Mouse (Mus musculus) neural tube, embryonic 14.5 days (tissue): ENCODE measurements around the gene Babam1. TPM values are rescaled to one million over a fixed set of nuclear protein-coding genes. Genes with fewer than 3 reads are reported as not detected.

Experiments used
- ATAC-seq: fragments of 200-750 bp; cut with Nextera tagmentation; 2 replicates; pipeline ENCODE4 v1.8.0; 2017; ENCODE audit warnings: low read depth, mild to moderate bottlenecking, moderate TSS enrichment, moderate library complexity
- H3K27ac ChIP-seq: fragments of 300-500 bp; sonication (generic); 2 replicates; pipeline ENCODE4 v1.5.1; 2014; ENCODE audit warnings: low read depth, mild to moderate bottlenecking, control low read depth, low read length, moderate library complexity, mixed read lengths
- H3K27me3 ChIP-seq: fragments of 300-500 bp; sonication (generic); 2 replicates; pipeline ENCODE4 v1.6.1; 2014; ENCODE audit warnings: low read length; ENCODE audit not compliant: control insufficient read depth, insufficient read depth
- H3K36me3 ChIP-seq: fragments of 300-500 bp; sonication (generic); 2 replicates; pipeline ENCODE4 v1.6.1; 2014; ENCODE audit warnings: low read length, mixed read lengths; ENCODE audit not compliant: control insufficient read depth, insufficient read depth
- H3K4me1 ChIP-seq: fragments of 300-500 bp; sonication (generic); 2 replicates; pipeline ENCODE4 v1.6.1; 2014; ENCODE audit warnings: low read length; ENCODE audit not compliant: control insufficient read depth, insufficient read depth
- H3K4me2 ChIP-seq: fragments of 300-500 bp; sonication (generic); 2 replicates; pipeline ENCODE4 v1.6.1; 2014; ENCODE audit warnings: mild to moderate bottlenecking, low read depth, low read length, control low read depth
- H3K4me3 ChIP-seq: fragments of 300-500 bp; sonication (generic); 2 replicates; pipeline ENCODE4 v1.5.1; 2014; ENCODE audit warnings: low read depth, low read length, control low read depth, mixed read lengths
- H3K9ac ChIP-seq: fragments of 300-500 bp; sonication (generic); replicated peaks from 2 replicates; pipeline ENCODE4 v1.6.1; 2014; ENCODE audit warnings: low read depth, mild to moderate bottlenecking, control low read depth, low read length, mixed read lengths
- H3K9me3 ChIP-seq: fragments of 300-500 bp; sonication (generic); 2 replicates; pipeline ENCODE4 v1.6.1; 2016; ENCODE audit warnings: low read length; ENCODE audit not compliant: control insufficient read depth
- WGBS: fragments of 180-500 bp; shearing (Covaris S2); extraction: QIAGEN DNeasy Blood & Tissue Kit; methylation state at CpG from one replicate; pipeline ENCODE4 v1.1.7; 2014; 5-methylcytosine and 5-hydroxymethylcytosine counted together
- polyA plus RNA-seq: library from polyadenylated mRNA; unstranded; fragments of >200 nt; fragmentation: Nextera tagmentation; extraction: Ambion mirVana; gene quantifications from 2 replicates; pipeline ENCODE4 v1.2.1, GENCODE M21; 2014

Babam1 gene
- polyA plus RNA-seq, 1 experiment from 2014 or later: 96.5 TPM

DNA sequence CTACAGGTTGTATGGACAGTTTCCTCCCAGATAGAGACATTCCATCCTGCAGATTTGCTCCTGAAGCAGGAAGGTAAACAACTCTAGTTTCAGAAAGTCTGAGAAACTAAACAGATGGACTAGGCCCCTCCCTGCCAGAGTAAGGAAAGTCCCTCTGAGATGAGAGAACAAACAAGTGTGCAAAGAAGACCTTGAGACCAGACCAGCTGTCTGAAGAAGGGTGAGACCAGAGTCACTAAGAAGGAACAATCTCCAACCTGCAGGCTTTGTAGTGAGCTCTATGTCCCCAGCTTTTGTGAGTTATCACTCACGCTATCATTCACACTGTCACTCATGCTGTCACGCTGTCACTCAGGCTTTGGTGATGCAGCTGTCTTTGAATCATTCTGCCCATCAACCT, 5.0 kb upstream of the Babam1 start:
- H3K9me3 ChIP-seq: no peaks in the 10 kb centered on the region
- no peaks in the 10 kb centered on the region for H3K36me3 ChIP-seq
- ATAC-seq: no peak
- H3K4me1 ChIP-seq: no peaks in the 10 kb centered on the region
- no peak overlapping the region for H3K4me3 ChIP-seq
- no peak overlapping the region for H3K27ac ChIP-seq
- no peak overlapping the region for H3K4me2 ChIP-seq
- 96% methylated on average over 2 of the region's 2 CpGs for WGBS
- H3K27me3 ChIP-seq: no peaks in the 10 kb centered on the region
- H3K9ac ChIP-seq: no peak overlapping the region

DNA sequence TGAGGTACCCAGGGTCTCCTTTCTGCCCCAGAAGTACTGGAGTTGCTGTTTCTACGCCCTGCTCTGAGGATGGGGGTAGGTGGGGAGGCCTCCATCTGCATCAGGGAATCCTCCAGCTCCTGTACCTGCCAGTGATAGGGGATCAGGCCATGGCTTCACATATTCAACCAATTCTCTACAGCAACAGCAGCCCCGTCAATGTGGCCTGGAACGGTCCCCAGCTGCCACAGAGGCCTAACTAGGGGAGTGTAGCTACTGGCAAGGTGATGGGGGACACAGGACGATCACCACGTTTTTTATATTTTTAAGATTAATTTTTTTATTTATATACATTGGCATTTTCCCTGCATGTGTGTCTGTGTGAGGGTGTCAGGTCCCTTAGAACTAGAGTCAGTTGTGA, 4.3 kb upstream of the Babam1 start:
- Histone ChIP-seq H3K27ac (no peak overlapping the region), H3K4me1 (peaks cover 3% of the 10 kb centered on the region; the same call in 1 of the 2 replicates), H3K4me3 (no peak overlapping the region), H3K4me2 (no peak overlapping the region), H3K9me3 (no peaks in the 10 kb centered on the region), H3K9ac (no peak overlapping the region), H3K36me3 (no peaks in the 10 kb centered on the region), H3K27me3 (no peaks in the 10 kb centered on the region)
- no peak for ATAC-seq
- 78% methylated on average over 5 of the region's 5 CpGs for WGBS

DNA sequence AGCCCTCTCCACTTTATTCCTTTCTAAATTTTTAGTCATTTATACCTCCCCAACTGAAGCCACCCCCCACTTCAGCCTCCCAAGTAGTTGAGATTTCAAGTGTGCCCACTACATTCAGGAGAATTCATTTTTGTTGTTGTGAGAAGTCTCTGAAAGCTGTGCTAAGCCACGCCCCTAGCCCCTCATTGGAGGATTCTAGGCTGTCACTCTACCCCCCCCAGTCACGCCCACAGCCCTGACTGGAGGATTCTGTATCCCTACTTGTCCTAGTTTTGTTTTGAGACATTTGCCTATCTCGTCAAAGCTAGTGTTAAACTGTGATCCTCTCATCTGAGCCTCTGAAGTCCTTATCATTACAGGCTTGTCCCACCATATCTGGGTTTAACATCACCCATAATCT, 3.8 kb upstream of the Babam1 start:
- Histone ChIP-seq H3K4me3 (no peak overlapping the region), H3K4me2 (no peak overlapping the region), H3K27ac (no peak overlapping the region), H3K9ac (no peak overlapping the region), H3K4me1 (peaks cover 8% of the 10 kb centered on the region; the same call in 1 of the 2 replicates), H3K36me3 (no peaks in the 10 kb centered on the region), H3K9me3 (no peaks in the 10 kb centered on the region), H3K27me3 (no peaks in the 10 kb centered on the region)
- ATAC-seq: no peak
- 12% methylated on average over 3 of the region's 3 CpGs for WGBS

GRCm38 (mm10) chr8:71394481-71394880, 2.2 kb upstream of the Babam1 start:
- Histone ChIP-seq H3K27ac (no peak overlapping the region), H3K4me1 (peaks cover 8% of the 10 kb centered on the region; the same call in 1 of the 2 replicates), H3K4me3 (no peak overlapping the region), H3K4me2 (no peak overlapping the region), H3K9ac (no peak overlapping the region), H3K27me3 (no peaks in the 10 kb centered on the region), H3K36me3 (peaks cover 5% of the 10 kb centered on the region; the same call in 1 of the 2 replicates), H3K9me3 (no peaks in the 10 kb centered on the region)
- no peak for ATAC-seq
- WGBS: 77% methylated on average over 7 of the region's 7 CpGs

DNA sequence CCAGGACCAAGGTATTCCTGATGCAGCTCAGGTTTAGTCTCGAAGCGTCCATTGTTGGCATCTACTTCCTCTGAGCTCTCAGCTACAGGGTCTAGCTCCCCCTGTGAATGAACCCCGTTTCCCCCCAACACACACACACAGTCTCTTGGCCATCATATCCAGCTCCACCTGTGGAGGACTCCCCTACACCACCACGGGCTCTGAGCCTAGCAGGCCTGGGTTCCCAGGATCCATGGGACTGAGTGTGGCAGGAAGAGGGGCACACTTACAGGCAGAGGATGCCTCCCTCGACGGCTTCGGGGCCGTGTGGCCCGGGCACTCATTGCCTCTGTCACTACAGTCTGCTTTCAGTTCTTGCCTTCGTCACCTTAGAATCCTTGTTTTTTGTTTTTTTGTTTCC, 1.6 kb upstream of the Babam1 start:
- no peak overlapping the region for H3K4me3 ChIP-seq
- no peaks in the 10 kb centered on the region for H3K27me3 ChIP-seq
- H3K4me1 ChIP-seq: peaks cover 8% of the 10 kb centered on the region; the same call in 1 of the 2 replicates
- H3K36me3 ChIP-seq: peaks cover 10% of the 10 kb centered on the region
- no peak overlapping the region for H3K27ac ChIP-seq
- no peak overlapping the region for H3K4me2 ChIP-seq
- no peak for ATAC-seq
- H3K9me3 ChIP-seq: no peaks in the 10 kb centered on the region
- WGBS: 90% methylated on average over 10 of the region's 10 CpGs
- no peak overlapping the region for H3K9ac ChIP-seq

DNA sequence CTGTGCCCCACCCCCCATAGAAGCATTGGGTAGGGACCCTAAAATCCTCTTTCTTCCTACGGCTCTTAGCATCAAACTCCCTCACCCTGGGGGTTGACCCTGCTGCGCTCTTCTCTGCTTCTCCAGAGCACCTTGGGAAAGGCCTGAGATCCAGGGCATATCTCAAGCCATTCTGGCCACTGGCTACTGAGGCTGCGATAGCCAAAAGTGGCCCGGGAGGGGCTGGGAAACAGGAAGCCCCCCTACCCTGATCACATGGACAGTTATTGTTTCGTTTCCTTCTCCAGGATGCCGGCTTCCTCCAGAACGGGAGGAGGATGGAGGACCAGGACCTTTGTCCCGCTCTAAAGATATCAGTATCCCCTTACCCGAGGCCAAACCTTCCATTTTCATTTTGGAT, 1.0 kb upstream of the Babam1 start, which contains the start of gene Ushbp1:
Ushbp1 (minus strand) TSS at position 174 of the 400 bp plus-strand sequence.
- 86% methylated on average over 9 of the region's 9 CpGs for WGBS
- Histone ChIP-seq H3K27ac (peak within 1 kb of the TSS; percentile 58; the same call in 1 of the 2 replicates), H3K27me3 (no peaks in the 10 kb centered on the region), H3K4me3 (peak within 1 kb of the TSS; percentile 57), H3K9me3 (no peaks in the 10 kb centered on the region), H3K9ac (peak within 1 kb of the TSS; percentile 56; the same call in 1 of the 2 replicates), H3K4me2 (peak within 1 kb of the TSS; percentile 94), H3K4me1 (peaks cover 8% of the 10 kb centered on the region; the same call in 1 of the 2 replicates), H3K36me3 (peaks cover 10% of the 10 kb centered on the region)
- ATAC-seq: no peak

GRCm38 (mm10) chr8:71397701-71398100, 1.0 kb downstream of the Babam1 start:
- 83% methylated on average over 12 of the region's 12 CpGs for WGBS
- Histone ChIP-seq H3K9me3 (no peaks in the 10 kb centered on the region), H3K27ac (no peak overlapping the region), H3K9ac (no peak overlapping the region), H3K27me3 (no peaks in the 10 kb centered on the region), H3K4me2 (peak overlapping the region; percentile 94), H3K36me3 (peaks cover 10% of the 10 kb centered on the region), H3K4me1 (peaks cover 8% of the 10 kb centered on the region; the same call in 1 of the 2 replicates), H3K4me3 (peak overlapping the region; percentile 57)
- no peak for ATAC-seq

DNA sequence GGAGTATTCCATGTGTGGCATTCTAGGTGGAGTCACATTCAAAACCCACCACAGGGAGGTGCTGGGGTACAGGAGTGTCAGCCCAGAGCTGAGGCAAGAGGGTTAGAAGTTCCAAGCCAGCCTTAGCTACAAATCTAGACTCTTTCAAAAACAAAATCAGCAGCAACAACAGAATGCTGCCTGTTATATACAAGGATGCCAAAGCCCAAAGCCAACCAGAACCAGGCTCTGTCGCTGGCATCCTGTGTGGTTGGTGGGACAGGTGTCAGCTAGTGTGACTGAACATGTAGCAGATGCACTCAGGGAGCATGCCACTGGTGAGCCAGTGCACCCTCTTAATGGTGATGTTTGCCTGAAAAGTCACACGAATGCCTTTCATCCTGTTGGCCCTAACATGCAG, 4.2 kb downstream of the Babam1 start:
- 94% methylated on average over 2 of the region's 2 CpGs for WGBS

DNA sequence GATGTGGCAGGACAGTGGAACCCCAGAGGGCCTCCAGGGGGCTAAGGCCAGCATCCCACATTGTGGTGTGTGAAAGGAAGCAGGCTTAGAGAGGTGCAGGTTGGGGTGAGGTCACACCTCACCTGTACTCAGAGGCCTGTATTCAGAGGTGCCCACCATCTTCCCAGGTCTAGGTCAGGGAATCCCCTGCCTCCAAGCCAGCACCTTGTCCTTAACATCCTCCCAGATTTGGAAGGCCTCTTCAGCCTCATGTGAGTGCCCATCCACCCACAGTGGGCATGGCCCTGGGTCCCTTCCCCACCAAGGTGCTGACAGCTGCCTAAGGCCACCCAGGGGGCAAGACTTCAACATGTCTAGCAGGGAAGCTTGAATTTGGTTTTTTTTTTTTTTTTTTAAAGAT, 4.8 kb downstream of the Babam1 start:
- no peak for ATAC-seq
- Histone ChIP-seq H3K9ac (no peak overlapping the region), H3K4me2 (no peak overlapping the region), H3K27ac (no peak overlapping the region), H3K4me3 (no peak overlapping the region), H3K36me3 (peaks cover 10% of the 10 kb centered on the region), H3K4me1 (peaks cover 8% of the 10 kb centered on the region; the same call in 1 of the 2 replicates), H3K27me3 (no peaks in the 10 kb centered on the region), H3K9me3 (no peaks in the 10 kb centered on the region)

More for the DNA sequence above, 4.2 kb downstream of the Babam1 start:
- H3K9me3 ChIP-seq: no peaks in the 10 kb centered on the region
- H3K4me1 ChIP-seq: peaks cover 8% of the 10 kb centered on the region; the same call in 1 of the 2 replicates
- peaks cover 10% of the 10 kb centered on the region for H3K36me3 ChIP-seq
- no peak overlapping the region for H3K27ac ChIP-seq
- H3K4me2 ChIP-seq: no peak overlapping the region
- no peak overlapping the region for H3K4me3 ChIP-seq
- H3K9ac ChIP-seq: no peak overlapping the region
- no peaks in the 10 kb centered on the region for H3K27me3 ChIP-seq
- no peak for ATAC-seq
